Mouse (Mus musculus) ES-E14 (cell line): ENCODE measurements around the gene Olfr1051. TPM values are rescaled to one million over a fixed set of nuclear protein-coding genes. Genes with fewer than 3 reads are reported as not detected.
"Not testable (repeated sequence)": the region's sequence is repeated elsewhere in the genome, so short reads cannot be mapped to it uniquely, and the experiment has no call there.

Experiments
- DNase-seq: peaks from one replicate; pipeline ENCODE4 v3.0.0-alpha.2; 2013; ENCODE audit warnings: low read depth, low spot score
- H3K27ac ChIP-seq: 2 replicates; pipeline ENCODE4 v1.5.1; 2012; ENCODE audit warnings: low read depth, mild to moderate bottlenecking, low read length, moderate library complexity, mixed read lengths; ENCODE audit not compliant: poor library complexity, insufficient read depth, severe bottlenecking
- H3K36me3 ChIP-seq: 2 replicates; pipeline ENCODE4 v1.6.1; 2012; ENCODE audit warnings: mild to moderate bottlenecking, low read length, moderate library complexity, mixed read lengths; ENCODE audit not compliant: control insufficient read depth, poor library complexity, insufficient read depth, severe bottlenecking
- H3K4me1 ChIP-seq, 2 experiments: fragments of 150-350 bp in 1 of 2; sonication (generic) in 1 of 2; 2 replicates each; pipeline ENCODE4 v1.6.1; 2012; ENCODE audit warnings: low read length in 2 of 2, mild to moderate bottlenecking in 1 of 2, mixed read lengths in 1 of 2; ENCODE audit not compliant: control insufficient read depth in 2 of 2, insufficient read depth in 2 of 2, poor library complexity in 1 of 2
- H3K4me3 ChIP-seq, 2 experiments: fragments of 150-350 bp in 1 of 2; sonication (generic) in 1 of 2; 2 replicates each; pipeline ENCODE4 v1.5.1; 2012; ENCODE audit warnings: low read length in 2 of 2, low read depth in 1 of 2, mild to moderate bottlenecking in 1 of 2, mixed read lengths in 1 of 2; ENCODE audit not compliant: insufficient read depth in 1 of 2, poor library complexity in 1 of 2, severe bottlenecking in 1 of 2
- H3K9ac ChIP-seq: 2 replicates; pipeline ENCODE4 v1.6.1; 2012; ENCODE audit warnings: low read depth, mild to moderate bottlenecking, low read length, mixed read lengths; ENCODE audit not compliant: poor library complexity, insufficient read depth, severe bottlenecking
- H3K9me3 ChIP-seq: fragments of 150-350 bp; sonication (generic); 2 replicates; pipeline ENCODE4 v1.6.1; 2012; ENCODE audit warnings: low read depth, mild to moderate bottlenecking, low read length; ENCODE audit not compliant: control insufficient read depth, insufficient read depth
- CHD2 ChIP-seq: IDR thresholded peaks from 2 replicates; pipeline ENCODE4 v1.6.1; 2014; ENCODE audit warnings: mild to moderate bottlenecking, low read depth, low read length, inconsistent platforms
- HCFC1 ChIP-seq: IDR thresholded peaks from 2 replicates; pipeline ENCODE4 v1.6.1; 2012; ENCODE audit warnings: low read length, inconsistent platforms, borderline replicate concordance; ENCODE audit not compliant: insufficient read depth
- MAFK ChIP-seq: IDR thresholded peaks from 2 replicates; pipeline ENCODE4 v1.6.1; 2014; ENCODE audit warnings: mild to moderate bottlenecking, low read depth, low read length, inconsistent platforms; ENCODE audit not compliant: insufficient read depth
- ZC3H11A ChIP-seq: IDR thresholded peaks from 2 replicates; pipeline ENCODE4 v1.6.1; 2012; ENCODE audit warnings: low read depth, mild to moderate bottlenecking, inconsistent platforms, low read length, borderline replicate concordance
- ZNF384 ChIP-seq: IDR thresholded peaks from 2 replicates; pipeline ENCODE4 v1.6.1; 2012; ENCODE audit warnings: low read depth, low read length, inconsistent platforms
- in situ Hi-C, 2 experiments: fragments of 600-800 bp; cut with MboI; formaldehyde crosslinking; loops; one replicate each; pipeline ENCODE4 v1.15.1; 2025; ENCODE audit warnings: low sequenced_read_pairs in 2 of 2, inconsistent platforms in 1 of 2; ENCODE audit not compliant: unreplicated experiment in 2 of 2
- total RNA-seq: library from RNA; depleted of rRNA; stranded (reverse); fragments of 300-350 nt; gene quantifications from 2 replicates; pipeline ENCODE4 v1.2.3, GENCODE M21; 2012; rRNA removed

Olfr1051 gene
- total RNA-seq = not detected in 2 replicates

- H3K4me3 ChIP-seq, in situ Hi-C loops, H3K9ac ChIP-seq, H3K4me1 ChIP-seq, H3K36me3 ChIP-seq, DNase-seq, H3K9me3 ChIP-seq, H3K27ac ChIP-seq: not testable (repeated sequence)
Measured at GRCm38 (mm10) chr2:86278988-86279387, at the start of gene Olfr1051. Gene Olfr1051 (minus strand): TSS chr2:86279088.

- H3K9me3 ChIP-seq = no peaks in the 10 kb centered on the region
- no peak for DNase-seq
- in situ Hi-C loops = no loop called here
- H3K27ac ChIP-seq = no peak within 1 kb of the TSS
- TF ChIP-seq HCFC1 (no peak), ZNF384 (no peak), CHD2 (no peak), ZC3H11A (no peak), MAFK (no peak)
- H3K4me3 ChIP-seq = no peak within 1 kb of the TSS
- no peaks in the 10 kb centered on the region for H3K36me3 ChIP-seq
- no peaks in the 10 kb centered on the region for H3K4me1 ChIP-seq
- H3K9ac ChIP-seq = no peak within 1 kb of the TSS
Measured at GRCm38 (mm10) chr2:86315184-86315583, 36.3 kb upstream of the Olfr1051 start, which contains the start of gene Olfr1053. Gene Olfr1053 (minus strand): TSS chr2:86315284.

- Histone ChIP-seq H3K36me3 (no peaks in the 10 kb centered on the region), H3K4me1 (no peaks in the 10 kb centered on the region), H3K9me3 (no peaks in the 10 kb centered on the region), H3K4me3 (no peak within 1 kb of the TSS), H3K27ac (no peak within 1 kb of the TSS), H3K9ac (no peak within 1 kb of the TSS)
- TF ChIP-seq ZNF384 = no peak
- no peak for TF ChIP-seq ZC3H11A
- TF ChIP-seq HCFC1 = no peak
- no peak for TF ChIP-seq CHD2
- no peak for TF ChIP-seq MAFK
- DNase-seq = no peak
- in situ Hi-C loops = no loop called here
Measured at GRCm38 (mm10) chr2:86292155-86292554, 13.3 kb upstream of the Olfr1051 start, which contains the start of gene Olfr1052. Gene Olfr1052 (plus strand): TSS chr2:86292455.

DNA sequence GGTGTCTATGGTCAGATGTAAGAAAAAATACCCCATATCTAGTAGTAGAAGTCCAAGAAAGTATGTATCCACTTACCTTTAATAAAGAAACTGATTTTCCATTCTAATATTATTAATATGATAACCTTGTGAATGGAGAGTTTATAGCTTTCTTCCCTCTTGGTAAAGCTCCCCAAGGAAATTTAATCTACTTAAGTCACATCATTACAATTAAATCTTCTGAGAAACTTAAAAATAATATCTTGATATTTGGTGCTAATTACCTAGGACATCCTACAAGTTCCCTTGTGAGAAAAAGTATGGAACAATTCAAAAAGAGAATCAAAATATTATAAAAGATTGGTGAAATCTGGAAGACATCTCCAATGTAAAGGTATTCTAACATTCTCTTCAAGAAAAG is 20.7 kb downstream of the Olfr1051 start, which contains the start of gene Olfr1049:
Gene Olfr1049, minus strand, starts transcription at position 101 of the 400 bp plus-strand sequence.
- in situ Hi-C loops, DNase-seq, H3K36me3 ChIP-seq, H3K9ac ChIP-seq, H3K4me3 ChIP-seq, H3K4me1 ChIP-seq, H3K9me3 ChIP-seq, H3K27ac ChIP-seq: not testable (repeated sequence)

GRCm38 (mm10) chr2:86240189-86240588 is 38.7 kb downstream of the Olfr1051 start, which contains the start of gene Olfr1048:
Gene Olfr1048 (minus strand): TSS chr2:86240289.
- DNase-seq = no peak
- in situ Hi-C loops = no loop called here
- Histone ChIP-seq H3K9me3 (no peaks in the 10 kb centered on the region), H3K4me1 (no peaks in the 10 kb centered on the region), H3K36me3 (no peaks in the 10 kb centered on the region), H3K9ac (no peak within 1 kb of the TSS), H3K4me3 (no peak within 1 kb of the TSS), H3K27ac (no peak within 1 kb of the TSS)
- TF ChIP-seq ZNF384 = no peak
- no peak for TF ChIP-seq MAFK
- no peak for TF ChIP-seq CHD2
- no peak for TF ChIP-seq HCFC1
- TF ChIP-seq ZC3H11A = no peak
